Mouse (Mus musculus) macrophage (primary cell): ENCODE data around the gene Oxct1. TPM values are rescaled to one million over a fixed set of nuclear protein-coding genes. Genes with fewer than 3 reads are reported as not detected.

Source experiments
- H3K27ac ChIP-seq: fragments of 350-480 bp; formaldehyde crosslinking; 2 replicates; pipeline ENCODE4 v1.9.0; 2021
- H3K36me3 ChIP-seq: fragments of 350-480 bp; formaldehyde crosslinking; 2 replicates; pipeline ENCODE4 v1.9.0; 2021; ENCODE audit errors: inconsistent target
- H3K4me3 ChIP-seq: fragments of 350-480 bp; formaldehyde crosslinking; 2 replicates; pipeline ENCODE4 v1.9.0; 2021; ENCODE audit errors: inconsistent target
- H3K79me2 ChIP-seq: fragments of 350-480 bp; formaldehyde crosslinking; 2 replicates; pipeline ENCODE4 v1.9.0; 2021; ENCODE audit errors: inconsistent target
- WGBS: methylation state at CpG from one replicate; pipeline ENCODE4 v1.1.7; 2026; ENCODE audit warnings: inconsistent platforms; ENCODE audit not compliant: missing documents; 5-methylcytosine and 5-hydroxymethylcytosine counted together
- polyA plus RNA-seq: library from polyadenylated mRNA; stranded (reverse); fragments of 250-400 nt; gene quantifications from 3 replicates; pipeline ENCODE4 v1.2.4, GENCODE M21; 2018; ENCODE audit warnings: inconsistent platforms

Oxct1 gene
- polyA plus RNA-seq, 1 experiment from 2014 or later, result 181 TPM

DNA sequence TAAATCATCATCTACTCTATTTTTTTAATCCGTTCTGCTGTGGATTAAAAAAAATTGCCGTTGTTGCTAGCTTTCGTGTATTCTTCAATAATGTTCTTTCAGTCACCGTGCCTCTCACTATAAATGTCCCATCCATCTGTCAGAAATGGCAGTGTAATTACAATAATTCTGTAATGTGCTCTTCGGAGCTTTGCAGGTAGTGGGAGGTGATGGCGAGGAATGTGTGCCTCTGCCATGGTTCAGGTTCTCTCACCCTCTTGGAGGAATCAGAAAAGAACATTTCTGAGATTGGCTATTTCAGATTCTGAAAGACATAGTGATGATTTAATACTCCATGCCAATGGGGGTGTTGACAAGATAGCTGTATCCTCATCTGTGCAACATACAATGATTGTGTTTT lies 93.8 kb downstream of the Oxct1 start:
- 94% methylated on average over 6 of the region's 6 CpGs for WGBS
- no peak overlapping the region for H3K27ac ChIP-seq

DNA sequence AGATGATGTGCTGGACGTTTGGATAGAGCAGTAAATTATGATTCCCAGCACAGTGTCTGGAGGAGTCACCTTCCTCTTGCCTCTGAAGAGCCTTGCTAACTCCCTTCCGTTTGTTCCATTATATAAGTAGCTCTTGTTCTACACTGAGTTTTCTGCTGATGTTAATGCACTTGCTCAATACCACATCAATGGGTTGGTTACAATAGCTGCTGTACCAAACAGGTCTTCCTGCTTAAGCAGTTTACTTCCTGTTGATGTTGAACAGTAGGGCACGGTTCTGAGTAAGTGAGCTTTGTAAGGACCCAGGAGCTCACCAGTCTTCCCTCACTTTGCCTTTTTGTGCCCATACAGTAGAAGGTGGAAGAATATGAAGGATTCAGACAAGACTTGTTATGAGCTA lies 98.5 kb downstream of the Oxct1 start:
- no peak overlapping the region for H3K27ac ChIP-seq
- WGBS, result 82% methylated on average over 3 of the region's 3 CpGs
- H3K4me3 ChIP-seq, result no peak overlapping the region
- no peaks in the 10 kb centered on the region for H3K79me2 ChIP-seq
- peaks cover 17% of the 10 kb centered on the region for H3K36me3 ChIP-seq

More for the DNA sequence above, 93.8 kb downstream of the Oxct1 start:
- no peaks in the 10 kb centered on the region for H3K36me3 ChIP-seq
- no peak overlapping the region for H3K4me3 ChIP-seq
- H3K79me2 ChIP-seq, result no peaks in the 10 kb centered on the region

DNA sequence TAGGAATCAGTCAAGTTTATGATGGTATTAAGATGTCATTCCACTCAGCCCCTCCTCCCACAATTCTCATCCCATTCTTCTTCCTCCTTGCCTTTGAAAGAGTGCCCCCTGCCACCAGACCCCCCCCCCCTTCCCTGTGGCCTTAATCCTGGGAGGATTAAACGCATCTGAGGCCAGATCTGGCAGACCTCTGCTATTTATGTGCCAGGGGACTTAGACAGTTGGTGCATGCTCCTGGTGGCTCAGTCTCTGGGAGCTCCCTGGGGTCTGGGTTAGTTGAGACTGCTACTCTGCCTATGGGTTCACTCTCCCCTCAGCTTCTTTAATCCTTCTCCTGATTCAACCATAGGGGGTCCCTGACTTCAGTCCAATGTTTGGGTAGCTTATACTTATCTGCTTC lies 112.3 kb downstream of the Oxct1 start:
- Histone ChIP-seq H3K27ac (no peak overlapping the region), H3K36me3 (peaks cover 17% of the 10 kb centered on the region; the same call in 1 of the 2 replicates), H3K79me2 (no peaks in the 10 kb centered on the region), H3K4me3 (no peak overlapping the region)
- WGBS, result 100% methylated on average over 1 of the region's 1 CpGs

DNA sequence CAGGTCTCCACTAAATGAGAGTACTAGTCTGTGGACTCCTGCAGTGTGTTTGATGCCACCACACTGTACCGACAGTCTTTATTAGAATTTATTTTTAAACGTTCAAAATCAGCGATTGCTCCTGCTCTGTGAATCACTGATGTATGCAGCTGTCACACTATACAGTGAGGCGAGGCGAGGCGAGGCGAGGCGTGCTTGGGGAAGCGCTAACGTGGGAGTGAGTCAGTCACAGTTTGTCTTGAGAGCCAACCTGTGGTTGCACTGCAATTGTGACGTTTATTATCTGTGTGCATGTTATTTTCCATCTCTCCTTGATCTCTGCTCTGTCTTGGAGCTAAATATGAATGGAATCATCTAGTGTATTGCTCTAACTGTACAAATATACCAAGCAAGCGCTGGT lies 113.3 kb downstream of the Oxct1 start:
- Histone ChIP-seq H3K4me3 (no peak overlapping the region), H3K79me2 (no peaks in the 10 kb centered on the region), H3K36me3 (peaks cover 23% of the 10 kb centered on the region; the same call in 1 of the 2 replicates), H3K27ac (no peak overlapping the region)
- WGBS, result 94% methylated on average over 12 of the region's 12 CpGs

DNA sequence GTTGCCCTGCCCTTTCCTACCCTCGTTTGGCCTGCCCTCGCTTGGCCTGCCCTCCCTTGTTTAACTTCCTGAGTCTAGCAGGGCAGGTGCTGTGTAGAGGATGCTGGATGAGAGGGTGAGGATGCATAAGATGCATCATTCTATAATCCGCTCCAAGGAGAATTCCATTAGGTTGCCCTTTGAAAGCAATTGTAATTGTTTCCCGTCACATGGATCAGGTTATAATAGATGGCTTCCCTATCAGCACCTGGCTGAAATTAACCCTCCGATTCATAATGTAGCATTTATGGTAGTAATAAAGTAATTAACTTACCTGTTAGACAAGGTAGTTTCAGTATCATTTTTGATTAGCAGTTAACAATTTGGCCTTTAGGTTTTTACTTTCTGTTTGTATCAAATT lies 119.2 kb downstream of the Oxct1 start:
- Histone ChIP-seq H3K27ac (no peak overlapping the region), H3K79me2 (no peaks in the 10 kb centered on the region), H3K36me3 (peaks cover 40% of the 10 kb centered on the region; the same call in 1 of the 2 replicates), H3K4me3 (no peak overlapping the region)
- 92% methylated on average over 5 of the region's 5 CpGs for WGBS

DNA sequence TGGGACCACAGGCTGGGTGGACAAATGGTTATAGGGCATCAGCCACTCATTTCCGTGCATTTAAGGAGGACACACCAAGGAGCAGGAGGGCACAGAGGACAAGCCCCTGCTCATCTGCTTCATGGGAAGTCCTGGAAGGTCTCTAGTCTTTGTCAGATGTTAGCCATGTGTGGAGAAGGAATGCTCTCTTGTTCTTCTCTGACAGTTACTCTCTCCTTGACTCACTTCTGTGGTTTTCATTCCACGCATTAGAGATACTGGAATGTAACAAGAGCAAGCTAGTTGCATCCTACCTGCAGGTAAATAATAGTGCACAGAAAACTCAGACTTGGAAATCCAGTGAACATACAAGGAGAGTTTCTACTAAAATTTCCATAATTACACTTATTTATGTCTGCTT lies 121.5 kb downstream of the Oxct1 start:
- H3K27ac ChIP-seq, result no peak overlapping the region
- H3K36me3 ChIP-seq, result peaks cover 49% of the 10 kb centered on the region; the same call in 1 of the 2 replicates
- no peaks in the 10 kb centered on the region for H3K79me2 ChIP-seq
- H3K4me3 ChIP-seq, result no peak overlapping the region
- 96% methylated on average over 2 of the region's 2 CpGs for WGBS

DNA sequence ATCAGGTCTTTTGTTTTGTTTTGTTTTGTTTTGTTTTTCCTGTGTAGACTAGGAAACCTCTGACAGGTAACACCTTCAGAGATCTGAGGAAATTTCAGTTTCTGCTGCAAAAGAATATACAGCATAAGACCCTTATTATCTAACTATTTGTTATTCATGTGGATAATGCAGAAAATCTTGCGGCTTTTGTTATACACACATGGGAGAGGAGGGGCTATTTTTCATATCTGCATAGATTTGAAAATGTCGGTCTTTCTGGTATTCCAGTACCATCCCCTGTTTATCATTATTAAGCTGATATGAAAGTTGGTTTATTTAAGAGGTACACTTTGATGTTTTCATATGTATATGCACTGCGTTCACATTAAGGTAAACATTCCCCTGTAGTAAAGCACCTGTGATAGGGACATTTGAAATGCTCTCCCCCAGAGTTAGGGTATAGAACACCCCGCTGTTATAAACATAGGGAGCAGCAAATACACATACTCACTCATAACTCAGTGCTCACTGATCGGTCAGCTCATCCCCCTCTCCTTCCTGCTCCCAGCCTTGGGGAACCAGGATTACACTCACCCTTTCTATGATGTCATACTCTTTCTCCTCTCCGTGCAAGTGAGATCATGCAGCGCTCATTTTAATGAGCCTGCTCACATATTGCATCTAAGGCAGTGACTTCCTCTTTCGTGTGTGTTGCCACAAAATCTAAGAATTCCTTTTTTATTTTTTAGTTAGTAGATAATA lies 122.6 kb downstream of the Oxct1 start:
- 87% methylated on average over 8 of the region's 8 CpGs for WGBS
- Histone ChIP-seq H3K27ac (no peak overlapping the region), H3K79me2 (no peaks in the 10 kb centered on the region), H3K4me3 (no peak overlapping the region), H3K36me3 (peaks cover 58% of the 10 kb centered on the region)

DNA sequence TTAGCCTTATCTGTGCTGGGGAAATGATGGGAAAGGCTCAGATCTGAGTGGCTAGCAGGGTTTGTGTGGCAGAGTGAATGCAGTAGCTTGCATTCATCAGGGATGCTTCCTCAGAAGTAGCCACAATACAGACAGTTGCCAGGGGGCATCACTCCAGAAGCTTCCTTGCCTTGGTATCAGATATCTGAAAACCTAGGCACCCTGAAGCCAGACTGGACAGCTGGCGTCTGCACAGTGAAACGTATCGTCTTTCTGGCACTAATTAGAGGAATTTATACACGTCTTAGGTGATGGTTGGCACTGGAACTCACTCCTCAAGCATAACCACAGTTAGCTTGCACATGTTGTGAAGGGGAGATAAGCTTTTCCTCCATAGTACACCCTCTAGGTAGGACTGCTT lies 128.5 kb downstream of the Oxct1 start:
- 98% methylated on average over 4 of the region's 4 CpGs for WGBS
- no peaks in the 10 kb centered on the region for H3K79me2 ChIP-seq
- H3K27ac ChIP-seq, result no peak overlapping the region
- no peak overlapping the region for H3K4me3 ChIP-seq
- peaks cover 36% of the 10 kb centered on the region for H3K36me3 ChIP-seq

DNA sequence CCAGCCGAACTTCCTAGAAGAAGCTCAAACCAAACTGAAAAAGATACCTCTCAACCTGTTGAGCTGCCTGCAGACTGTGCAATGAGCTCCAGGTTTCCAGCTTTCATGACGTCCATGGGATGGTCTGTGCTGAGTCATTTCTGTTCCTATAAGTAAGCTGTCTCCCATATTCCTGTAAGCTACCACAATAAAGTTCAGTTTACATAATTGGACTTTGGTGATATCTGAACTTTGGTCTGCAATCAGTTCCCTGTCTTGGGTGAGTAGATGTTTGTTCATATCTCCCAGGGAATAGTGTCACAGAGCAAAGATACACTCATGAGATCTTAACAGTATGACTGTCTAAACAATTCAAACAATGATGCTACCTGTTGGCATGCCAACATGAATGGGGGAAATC lies 141.8 kb downstream of the Oxct1 start:
- H3K79me2 ChIP-seq, result no peaks in the 10 kb centered on the region
- WGBS, result 83% methylated on average over 2 of the region's 2 CpGs
- H3K36me3 ChIP-seq, result no peaks in the 10 kb centered on the region
- H3K4me3 ChIP-seq, result no peak overlapping the region
- no peak overlapping the region for H3K27ac ChIP-seq

DNA sequence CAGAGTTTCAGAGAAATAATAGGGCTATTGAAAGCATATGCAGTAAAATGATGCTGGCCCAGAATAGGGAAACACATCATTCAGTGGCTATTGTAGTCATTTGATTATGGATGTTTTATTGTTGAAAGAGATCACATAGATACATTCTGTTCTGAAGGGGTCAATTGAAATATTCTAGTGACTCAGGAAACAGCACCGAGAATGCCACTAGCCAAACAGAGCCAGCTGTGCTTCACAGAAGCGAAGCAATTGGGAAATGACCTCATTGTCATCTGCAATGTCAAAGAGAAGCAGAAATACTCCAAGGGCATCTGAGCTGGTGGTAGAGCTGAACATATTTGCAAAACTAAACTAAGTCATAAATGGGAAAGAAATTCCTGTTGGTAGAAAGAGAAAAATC lies 145.4 kb downstream of the Oxct1 start:
- H3K27ac ChIP-seq, result no peak overlapping the region
- H3K4me3 ChIP-seq, result no peak overlapping the region
- no peaks in the 10 kb centered on the region for H3K36me3 ChIP-seq
- WGBS, result 70% methylated on average over 2 of the region's 2 CpGs
- H3K79me2 ChIP-seq, result no peaks in the 10 kb centered on the region

DNA sequence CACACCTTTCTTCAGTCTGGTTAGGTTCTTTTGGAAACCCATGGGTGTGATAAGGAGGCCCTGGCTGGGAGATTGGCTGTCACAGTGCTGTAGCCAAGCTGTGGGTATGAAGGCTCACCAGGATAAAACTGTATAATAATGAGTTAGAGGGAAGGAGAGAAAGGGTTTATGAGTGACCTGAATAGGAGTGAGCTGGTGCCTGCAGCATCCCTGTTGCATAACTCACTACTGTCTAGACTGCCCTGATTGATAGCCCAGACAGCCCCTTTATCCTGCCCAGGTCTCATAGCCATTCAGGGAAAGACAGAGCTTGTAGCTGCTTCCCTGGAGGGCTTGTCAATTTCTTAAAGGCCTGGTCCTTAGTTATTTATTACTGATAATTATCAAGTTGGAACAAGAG lies 171.7 kb downstream of the Oxct1 start:
- Histone ChIP-seq H3K36me3 (no peaks in the 10 kb centered on the region), H3K27ac (no peak overlapping the region), H3K79me2 (no peaks in the 10 kb centered on the region)

More for the DNA sequence above, 171.7 kb downstream of the Oxct1 start:
- no peak overlapping the region for H3K4me3 ChIP-seq

Other genes starting within 250 kb of the Oxct1 start
- gene Fbxo4, start 46.8 kb upstream of the Oxct1 start, polyA plus RNA-seq, result 10.2 to 17.3 TPM (median 14.7 TPM) in 3 replicates
- 16.8 to 41.7 TPM (median 25.7 TPM) in 3 replicates for gene AW549877, start 30.6 kb upstream of the Oxct1 start, polyA plus RNA-seq